Mouse (Mus musculus) B cell, adult (primary cell): ENCODE data around the gene Dph5. TPM values are rescaled to one million over a fixed set of nuclear protein-coding genes. Genes with fewer than 3 reads are reported as not detected.

Source experiments
- total RNA-seq: library from RNA; stranded (reverse); gene quantifications from 4 replicates; pipeline ENCODE4 v1.2.4, GENCODE M21; 2023; ENCODE audit not compliant: inconsistent age

The Dph5 gene
- 54.7 to 69.2 TPM (median 63.9 TPM) in 4 replicates for total RNA-seq

GRCm38 (mm10) chr3:115887427-115888309 is at the start of gene Dph5:
TSS of gene Dph5 (plus strand) at chr3:115887837.

Other genes starting within 250 kb of the Dph5 start
- 296 to 316 TPM (median 309 TPM) in 4 replicates for gene S1pr1, start 172.8 kb upstream of the Dph5 start, total RNA-seq
- gene Slc30a7, start 119.6 kb downstream of the Dph5 start, total RNA-seq = 22.7 to 33.9 TPM (median 31.8 TPM) in 4 replicates
- gene Extl2, start 119.6 kb downstream of the Dph5 start, total RNA-seq = 2.6 to 5.8 TPM (median 4.1 TPM) in 4 replicates
- 7.1 to 12.4 TPM (median 10.6 TPM) in 4 replicates for gene Vcam1, start 241.9 kb downstream of the Dph5 start, total RNA-seq